Mouse (Mus musculus) heart, postnatal 0 days (tissue): ENCODE measurements at regions not wholly inside any gene's neighbourhood (a gene's known extent, or its start where the extent isn't known, plus 50 kb on each side); places are given as distances from the start of the nearest gene placed in this dataset.

Experiments
- CTCF ChIP-seq: IDR thresholded peaks from 2 replicates; pipeline ENCODE4 v1.5.1; 2016; ENCODE audit warnings: antibody characterized with exemption, control low read depth, low read depth
- EP300 ChIP-seq: IDR thresholded peaks from 2 replicates; pipeline ENCODE4 v1.6.1; 2016; ENCODE audit warnings: antibody characterized with exemption, low read depth

GRCm38 (mm10) chr1:137898397-137898796 is 277.1 kb downstream of the Ptprc start:
- TF ChIP-seq CTCF (no peak), EP300 (no peak)
